Mouse (Mus musculus): ENCODE measurements around the gene Pbld2. TPM values are rescaled to one million over a fixed set of nuclear protein-coding genes. Genes with fewer than 3 reads are reported as not detected.
"Not testable (repeated sequence)": the region's sequence is repeated elsewhere in the genome, so short reads cannot be mapped to it uniquely, and the experiment has no call there.

Pbld2 gene
- total and polyA plus RNA-seq, 2 experiments from 2014 or later = 0.11 to 1.1 TPM

- no peaks in the 10 kb centered on the region; the same call in 1 of the 2 replicates for H3K4me1 ChIP-seq (ENCODE audit: control insufficient read depth, insufficient read depth)
- ATAC-seq (ENCODE audit: insufficient read depth, low read depth) = no peak
- no peak for TF ChIP-seq CTCF (IDR thresholded peaks at IDR 0.05; ENCODE audit: low read depth)
- no peak for TF ChIP-seq EP300 (IDR thresholded peaks at IDR 0.05; ENCODE audit: low read depth)
These were observed 23.6 kb downstream of the Pbld2 start for GRCm38 (mm10) chr10:63047751-63048150.

DNA sequence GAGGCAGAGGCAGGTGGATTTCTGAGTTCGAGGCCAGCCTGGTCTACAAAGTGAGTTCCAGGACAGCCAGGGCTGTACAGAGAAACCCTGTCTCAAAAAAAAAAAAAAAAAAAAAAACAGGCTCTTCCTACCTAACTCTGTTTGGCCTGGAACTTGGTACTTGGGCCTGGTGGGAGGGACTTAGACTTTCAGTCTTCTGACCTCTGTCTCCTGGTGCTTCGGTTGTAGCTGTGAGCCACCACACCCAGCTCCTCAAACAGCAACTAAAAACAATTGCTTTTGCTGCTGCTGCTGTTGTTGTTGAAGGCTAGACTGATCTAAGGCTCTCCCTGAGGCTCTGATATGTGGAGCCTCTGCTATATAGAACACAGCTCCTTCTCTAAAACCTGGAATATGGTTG lies 25.0 kb downstream of the Pbld2 start:
- H3K36me3 ChIP-seq (replicated peaks; ENCODE audit: control insufficient read depth, insufficient read depth, low read length) = no peaks in the 10 kb centered on the region
- TF ChIP-seq CTCF (IDR thresholded peaks at IDR 0.05; ENCODE audit: low read depth) (no peak), EP300 (IDR thresholded peaks at IDR 0.05; ENCODE audit: low read depth) (no peak)
- no peaks in the 10 kb centered on the region for H3K4me1 ChIP-seq (ENCODE audit: control insufficient read depth, insufficient read depth)
- H3K9me3 ChIP-seq (replicated peaks; ENCODE audit: control insufficient read depth, low read length) = no peaks in the 10 kb centered on the region
- no peak overlapping the region for H3K27ac ChIP-seq (ENCODE audit: low read depth)
- no peak overlapping the region for H3K4me3 ChIP-seq (ENCODE audit: low read depth, low read length)
- no peak for DNase-seq (ENCODE audit: low spot score)
- 83% methylated on average over 2 of the region's 2 CpGs for WGBS
- no peak overlapping the region for H3K4me2 ChIP-seq (ENCODE audit: low read depth, low read length)
- no peaks in the 10 kb centered on the region for H3K27me3 ChIP-seq (ENCODE audit: control insufficient read depth, insufficient read depth, low read length)
- ATAC-seq (ENCODE audit: insufficient read depth, low read depth) = no peak
- H3K9ac ChIP-seq (replicated peaks; ENCODE audit: low read depth, low read length) = no peak overlapping the region

More at GRCm38 (mm10) chr10:63047751-63048150, 23.6 kb downstream of the Pbld2 start:
- H3K36me3 ChIP-seq (replicated peaks; ENCODE audit: control insufficient read depth, insufficient read depth, low read length) = no peaks in the 10 kb centered on the region
- H3K9ac ChIP-seq (replicated peaks; ENCODE audit: low read depth, low read length) = no peak overlapping the region
- H3K4me2 ChIP-seq (ENCODE audit: low read depth, low read length) = no peak overlapping the region
- H3K27me3 ChIP-seq (ENCODE audit: control insufficient read depth, insufficient read depth, low read length) = no peaks in the 10 kb centered on the region
- WGBS = 77% methylated on average over 8 of the region's 8 CpGs
- no peaks in the 10 kb centered on the region for H3K9me3 ChIP-seq (replicated peaks; ENCODE audit: control insufficient read depth, low read length)
- no peak overlapping the region for H3K27ac ChIP-seq (ENCODE audit: low read depth)
- DNase-seq (ENCODE audit: low spot score) = no peak
- H3K4me3 ChIP-seq (ENCODE audit: low read depth, low read length) = no peak overlapping the region

- DNase-seq (ENCODE audit: low spot score) (no peak), ATAC-seq (ENCODE audit: insufficient read depth, low read depth) (no peak)
- Histone ChIP-seq H3K9ac (replicated peaks; ENCODE audit: low read depth, low read length) (no peak overlapping the region), H3K27ac (ENCODE audit: low read depth) (no peak overlapping the region), H3K4me2 (ENCODE audit: low read depth, low read length) (no peak overlapping the region), H3K36me3 (replicated peaks; ENCODE audit: control insufficient read depth, insufficient read depth, low read length) (no peaks in the 10 kb centered on the region), H3K9me3 (replicated peaks; ENCODE audit: control insufficient read depth, low read length) (no peaks in the 10 kb centered on the region), H3K4me3 (ENCODE audit: low read depth, low read length) (no peak overlapping the region), H3K27me3 (ENCODE audit: control insufficient read depth, insufficient read depth, low read length) (no peaks in the 10 kb centered on the region), H3K4me1 (ENCODE audit: control insufficient read depth, insufficient read depth) (no peaks in the 10 kb centered on the region)
- TF ChIP-seq EP300 (IDR thresholded peaks at IDR 0.05; ENCODE audit: low read depth) (no peak), CTCF (IDR thresholded peaks at IDR 0.05; ENCODE audit: low read depth) (no peak)
- WGBS = 66% methylated on average over 7 of the region's 7 CpGs
These were observed 27.2 kb downstream of the Pbld2 start for GRCm38 (mm10) chr10:63051267-63051666.

- Histone ChIP-seq H3K9me3 (replicated peaks; ENCODE audit: control insufficient read depth, low read length) (no peaks in the 10 kb centered on the region), H3K4me1 (ENCODE audit: control insufficient read depth, insufficient read depth) (no peaks in the 10 kb centered on the region), H3K4me3 (ENCODE audit: low read depth, low read length) (no peak overlapping the region), H3K27ac (ENCODE audit: low read depth) (no peak overlapping the region), H3K27me3 (ENCODE audit: control insufficient read depth, insufficient read depth, low read length) (no peaks in the 10 kb centered on the region), H3K4me2 (ENCODE audit: low read depth, low read length) (no peak overlapping the region), H3K36me3 (replicated peaks; ENCODE audit: control insufficient read depth, insufficient read depth, low read length) (no peaks in the 10 kb centered on the region), H3K9ac (replicated peaks; ENCODE audit: low read depth, low read length) (no peak overlapping the region)
- WGBS = 85% methylated on average over 6 of the region's 6 CpGs
- DNase-seq (ENCODE audit: low spot score) = no peak
- TF ChIP-seq CTCF (IDR thresholded peaks at IDR 0.05; ENCODE audit: low read depth) (no peak), EP300 (IDR thresholded peaks at IDR 0.05; ENCODE audit: low read depth) (no peak)
- ATAC-seq (ENCODE audit: insufficient read depth, low read depth) = no peak
These were observed 27.9 kb downstream of the Pbld2 start for GRCm38 (mm10) chr10:63052011-63052410.

- 37% methylated on average over 6 of the region's 6 CpGs for WGBS
- DNase-seq (ENCODE audit: low spot score) = no peak
These were observed 28.9 kb downstream of the Pbld2 start for GRCm38 (mm10) chr10:63053007-63053406.

DNA sequence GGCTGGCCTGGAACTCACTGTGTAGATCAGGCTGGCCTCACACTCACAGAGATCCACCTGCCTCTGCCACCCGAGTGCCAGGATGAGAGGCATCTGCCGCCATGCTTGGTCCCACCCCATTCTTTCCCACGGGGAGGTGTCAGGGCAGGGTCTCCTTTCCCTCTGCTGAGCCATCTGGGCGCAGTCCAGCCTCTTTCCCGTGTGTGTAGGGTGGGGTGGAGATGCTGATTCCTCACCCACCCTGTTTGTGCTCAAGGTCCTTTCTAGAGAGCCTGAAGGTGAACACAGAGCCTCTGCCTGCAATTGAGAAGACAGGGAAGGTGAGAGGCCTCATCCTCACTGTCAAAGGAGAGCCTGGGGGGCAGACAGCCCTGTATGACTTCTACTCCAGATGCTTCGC lies 30.0 kb downstream of the Pbld2 start:
- not testable (repeated sequence) for H3K9me3 ChIP-seq (replicated peaks; ENCODE audit: control insufficient read depth, low read length); DNase-seq (ENCODE audit: low spot score); ATAC-seq (ENCODE audit: insufficient read depth, low read depth); H3K4me3 ChIP-seq (ENCODE audit: low read depth, low read length); H3K27me3 ChIP-seq (ENCODE audit: control insufficient read depth, insufficient read depth, low read length); H3K4me2 ChIP-seq (ENCODE audit: low read depth, low read length); H3K4me1 ChIP-seq (ENCODE audit: control insufficient read depth, insufficient read depth); H3K36me3 ChIP-seq (replicated peaks; ENCODE audit: control insufficient read depth, insufficient read depth, low read length); H3K9ac ChIP-seq (replicated peaks; ENCODE audit: low read depth, low read length); H3K27ac ChIP-seq (ENCODE audit: low read depth)
- WGBS = 83% methylated on average over 6 of the region's 6 CpGs

More at GRCm38 (mm10) chr10:63053007-63053406, 28.9 kb downstream of the Pbld2 start:
- H3K4me2 ChIP-seq (ENCODE audit: low read depth, low read length) = no peak overlapping the region
- no peak overlapping the region for H3K9ac ChIP-seq (replicated peaks; ENCODE audit: low read depth, low read length)
- no peak overlapping the region for H3K4me3 ChIP-seq (ENCODE audit: low read depth, low read length)
- H3K27me3 ChIP-seq (ENCODE audit: control insufficient read depth, insufficient read depth, low read length) = no peaks in the 10 kb centered on the region
- TF ChIP-seq EP300 (IDR thresholded peaks at IDR 0.05; ENCODE audit: low read depth) (no peak), CTCF (IDR thresholded peaks at IDR 0.05; ENCODE audit: low read depth) (no peak)
- H3K36me3 ChIP-seq (replicated peaks; ENCODE audit: control insufficient read depth, insufficient read depth, low read length) = no peaks in the 10 kb centered on the region
- H3K9me3 ChIP-seq (replicated peaks; ENCODE audit: control insufficient read depth, low read length) = no peaks in the 10 kb centered on the region
- no peak for ATAC-seq (ENCODE audit: insufficient read depth, low read depth)
- no peak overlapping the region for H3K27ac ChIP-seq (ENCODE audit: low read depth)
- H3K4me1 ChIP-seq (ENCODE audit: control insufficient read depth, insufficient read depth) = no peaks in the 10 kb centered on the region
